Mouse (Mus musculus) small intestine, adult 2 months (tissue): ENCODE results near the gene Cfap52.

ENCODE experiments used
- CTCF ChIP-seq: fragments of 200-500 bp; IDR thresholded peaks from 2 replicates; pipeline ENCODE4 v1.5.1; 2012; ENCODE audit warnings: low read depth, mild to moderate bottlenecking, control low read depth, inconsistent platforms, low read length, moderate library complexity, mixed read lengths; ENCODE audit not compliant: insufficient replicate concordance, insufficient read length; ENCODE audit errors: extremely low read depth
- POLR2A ChIP-seq: fragments of 200-500 bp; IDR thresholded peaks from 2 replicates; pipeline ENCODE4 v1.6.1; 2012; ENCODE audit warnings: low read depth, mild to moderate bottlenecking, control low read depth, inconsistent platforms, low read length, moderate library complexity

- no peak for TF ChIP-seq CTCF
- no peak for TF ChIP-seq POLR2A
These were observed 34.2 kb upstream of the Cfap52 start for GRCm38 (mm10) chr11:67999629-68000028.
